Mouse (Mus musculus) kidney, adult 9 months (tissue): Measurements from ENCODE around the gene Rbms3.

Experiments
- DNase-seq: peaks from one replicate; pipeline ENCODE4 v3.0.0; 2022

Rbms3 gene

GRCm38 (mm10) chr9:117629771-117630170 lies at the start of gene Rbms3:
Rbms3 (minus strand) TSS chr9:117629913.
- DNase-seq: no peak

- no peak for DNase-seq
Measured at GRCm38 (mm10) chr9:117673311-117673710, 43.6 kb upstream of the Rbms3 start.

- DNase-seq: no peak
Measured at GRCm38 (mm10) chr9:117654626-117655025, 24.9 kb upstream of the Rbms3 start.

GRCm38 (mm10) chr9:117653641-117654040 lies 23.9 kb upstream of the Rbms3 start:
- DNase-seq: peak; percentile 17

GRCm38 (mm10) chr9:117646131-117646530 lies 16.4 kb upstream of the Rbms3 start:
- no peak for DNase-seq

- no peak for DNase-seq
Measured at GRCm38 (mm10) chr9:117641090-117641782, 11.5 kb upstream of the Rbms3 start.

GRCm38 (mm10) chr9:117638623-117639185 lies 9.0 kb upstream of the Rbms3 start:
- DNase-seq: no peak

GRCm38 (mm10) chr9:117636492-117636891 lies 6.8 kb upstream of the Rbms3 start:
- no peak for DNase-seq

- DNase-seq: no peak
Measured at GRCm38 (mm10) chr9:117627173-117627572, 2.5 kb downstream of the Rbms3 start.

GRCm38 (mm10) chr9:117600781-117601180 lies 28.9 kb downstream of the Rbms3 start:
- DNase-seq: no peak

- DNase-seq: no peak
Measured at GRCm38 (mm10) chr9:117599341-117599740, 30.4 kb downstream of the Rbms3 start.

- DNase-seq: no peak
Measured at GRCm38 (mm10) chr9:117596162-117596561, 33.6 kb downstream of the Rbms3 start.

- DNase-seq: no peak
Measured at GRCm38 (mm10) chr9:117585345-117585744, 44.4 kb downstream of the Rbms3 start.

- DNase-seq: peak; percentile 4
Measured at GRCm38 (mm10) chr9:117583638-117584037, 46.1 kb downstream of the Rbms3 start.

GRCm38 (mm10) chr9:117582591-117582990 lies 47.1 kb downstream of the Rbms3 start:
- DNase-seq: no peak

GRCm38 (mm10) chr9:117571186-117571855 lies 58.4 kb downstream of the Rbms3 start:
- peak; percentile 31 for DNase-seq

GRCm38 (mm10) chr9:117570240-117570821 lies 59.4 kb downstream of the Rbms3 start:
- DNase-seq: no peak

- peak; percentile 5 for DNase-seq
Measured at GRCm38 (mm10) chr9:117566293-117566692, 63.4 kb downstream of the Rbms3 start.

GRCm38 (mm10) chr9:117558562-117558961 lies 71.2 kb downstream of the Rbms3 start:
- DNase-seq: no peak

GRCm38 (mm10) chr9:117554356-117554755 lies 75.4 kb downstream of the Rbms3 start:
- no peak for DNase-seq

- DNase-seq: no peak
Measured at GRCm38 (mm10) chr9:117529281-117529680, 100.4 kb downstream of the Rbms3 start.

- no peak for DNase-seq
Measured at GRCm38 (mm10) chr9:117508941-117509340, 120.8 kb downstream of the Rbms3 start.

GRCm38 (mm10) chr9:117491866-117492265 lies 137.8 kb downstream of the Rbms3 start:
- no peak for DNase-seq

GRCm38 (mm10) chr9:117484396-117484795 lies 145.3 kb downstream of the Rbms3 start:
- DNase-seq: peak; percentile 18
